Mouse (Mus musculus): ENCODE data around the gene Setdb1. TPM values are rescaled to one million over a fixed set of nuclear protein-coding genes. Genes with fewer than 3 reads are reported as not detected.

Gene Setdb1
- total and polyA plus RNA-seq, 3 experiments: 101 to 116 TPM; not detected in 1

- H3K36me3 ChIP-seq (ENCODE audit: control insufficient read depth in 1 of 2, insufficient read depth in 2 of 2, low read length in 2 of 2): peaks cover 26 to 87% of the 10 kb centered on the region in 2 experiments
- H3K27ac ChIP-seq (ENCODE audit: control insufficient read depth, low read depth, low read length): no peak overlapping the region
- peak; percentile 79 for TF ChIP-seq ZNF384 (IDR thresholded peaks at IDR 0.05; ENCODE audit: low read depth, low read length)
- no peak for TF ChIP-seq ELF1 (IDR thresholded peaks at IDR 0.05; ENCODE audit: low read depth, low read length)
- no peak overlapping the region for H3K9ac ChIP-seq (ENCODE audit: control insufficient read depth, low read depth, low read length, poor library complexity, severe bottlenecking)
- no peaks in the 10 kb centered on the region for H3K9me3 ChIP-seq (replicated peaks; ENCODE audit: insufficient read depth, low read length)
- H3K4me1 ChIP-seq (ENCODE audit: control insufficient read depth in 1 of 2, insufficient read depth in 2 of 2, low read length in 2 of 2): peaks cover 9 to 18% of the 10 kb centered on the region in 2 experiments
- H3K4me3 ChIP-seq (ENCODE audit: control insufficient read depth in 1 of 2, insufficient read depth in 1 of 2, low read depth in 2 of 2, low read length in 2 of 2): no peak overlapping the region
- no peak for DNase-seq (ENCODE audit: low read depth, low spot score)
- H3K27me3 ChIP-seq (ENCODE audit: control insufficient read depth in 1 of 2, insufficient read depth in 2 of 2, low read length in 2 of 2): no peaks in the 10 kb centered on the region
- no peaks in the 10 kb centered on the region for H3K79me2 ChIP-seq (ENCODE audit: control insufficient read depth, insufficient read depth, low read length, poor library complexity)
These were observed 25.5 kb downstream of the Setdb1 start for GRCm38 (mm10) chr3:95331528-95331927.

GRCm38 (mm10) chr3:95328803-95329404 is 28.1 kb downstream of the Setdb1 start:
- peaks cover 9 to 18% of the 10 kb centered on the region in 2 experiments for H3K4me1 ChIP-seq (ENCODE audit: control insufficient read depth in 1 of 2, insufficient read depth in 2 of 2, low read length in 2 of 2)
- peaks cover 26 to 88% of the 10 kb centered on the region in 2 experiments for H3K36me3 ChIP-seq (ENCODE audit: control insufficient read depth in 1 of 2, insufficient read depth in 2 of 2, low read length in 2 of 2)
- no peak overlapping the region for H3K27ac ChIP-seq (ENCODE audit: control insufficient read depth, low read depth, low read length)
- H3K27me3 ChIP-seq (ENCODE audit: control insufficient read depth in 1 of 2, insufficient read depth in 2 of 2, low read length in 2 of 2): no peaks in the 10 kb centered on the region
- peak; percentile 48 for DNase-seq (ENCODE audit: low read depth, low spot score)
- no peak overlapping the region for H3K4me3 ChIP-seq (ENCODE audit: control insufficient read depth in 1 of 2, insufficient read depth in 1 of 2, low read depth in 2 of 2, low read length in 2 of 2)
- H3K79me2 ChIP-seq (ENCODE audit: control insufficient read depth, insufficient read depth, low read length, poor library complexity): no peaks in the 10 kb centered on the region
- H3K9me3 ChIP-seq (replicated peaks; ENCODE audit: insufficient read depth, low read length): no peaks in the 10 kb centered on the region
- H3K9ac ChIP-seq (ENCODE audit: control insufficient read depth, low read depth, low read length, poor library complexity, severe bottlenecking): no peak overlapping the region
- no peak for TF ChIP-seq CHD2 (IDR thresholded peaks at IDR 0.05; ENCODE audit: low read length)
- TF ChIP-seq GABPA (IDR thresholded peaks at IDR 0.05; ENCODE audit: low read depth, low read length): no peak
- no peak for TF ChIP-seq NRF1 (IDR thresholded peaks at IDR 0.05; ENCODE audit: insufficient read depth, low read depth, low read length, poor library complexity, severe bottlenecking)
- no peak for TF ChIP-seq RAD21 (IDR thresholded peaks at IDR 0.05; ENCODE audit: low read depth, low read length)
- no peak for TF ChIP-seq TBP (IDR thresholded peaks at IDR 0.05; ENCODE audit: low read depth, low read length)
- peak; percentile 70; the same call in 1 of the 2 replicates for TF ChIP-seq TCF12 (IDR thresholded peaks at IDR 0.05; ENCODE audit: low read depth, low read length)
- TF ChIP-seq POLR2A (IDR thresholded peaks at IDR 0.05; ENCODE audit: control insufficient read depth in 1 of 2, insufficient read depth in 1 of 2, low read depth in 1 of 2, low read length in 2 of 2, poor library complexity in 1 of 2): no peak; a peak in 1 of 4 replicates
- TF ChIP-seq USF2 (IDR thresholded peaks at IDR 0.05; ENCODE audit: borderline replicate concordance in 1 of 2, insufficient read depth in 1 of 2, low read depth in 1 of 2, low read length in 2 of 2): 0 out of 4 replicates have a peak, but pooled peaks of 1 of the 2 experiments have one; percentile 4
- TF ChIP-seq RCOR1 (IDR thresholded peaks at IDR 0.05; ENCODE audit: low read depth, low read length): peak; percentile 65
- no peak for TF ChIP-seq GATA1 (IDR thresholded peaks at IDR 0.05; ENCODE audit: low read depth, low read length)
- no peak for TF ChIP-seq POLR2AphosphoS5 (IDR thresholded peaks at IDR 0.05; ENCODE audit: borderline replicate concordance, low read depth, low read length)
- no peak for TF ChIP-seq JUND (IDR thresholded peaks at IDR 0.05; ENCODE audit: low read depth, low read length)
- no peak for TF ChIP-seq MEF2A (IDR thresholded peaks at IDR 0.05; ENCODE audit: extremely low read depth, insufficient replicate concordance, low read depth, low read length, poor library complexity, severe bottlenecking)
- TF ChIP-seq ZKSCAN1 (IDR thresholded peaks at IDR 0.05; ENCODE audit: low read depth, low read length): no peak
- no peak for TF ChIP-seq POLR2AphosphoS2 (IDR thresholded peaks at IDR 0.05; ENCODE audit: low read length)
- no peak for TF ChIP-seq HCFC1 (IDR thresholded peaks at IDR 0.05; ENCODE audit: low read depth, low read length)
- 0 out of 2 replicates have a peak, but pooled peaks have one; percentile 15 for TF ChIP-seq MYB (IDR thresholded peaks at IDR 0.05; ENCODE audit: low read depth, low read length)
- TF ChIP-seq E2F4 (IDR thresholded peaks at IDR 0.05; ENCODE audit: borderline replicate concordance, low read depth, low read length): no peak
- no peak for TF ChIP-seq NELFE (IDR thresholded peaks at IDR 0.05; ENCODE audit: low read depth, low read length)
- TF ChIP-seq MAFK (IDR thresholded peaks at IDR 0.05; ENCODE audit: borderline replicate concordance, low read depth, low read length): no peak
- peak; percentile 63 for TF ChIP-seq ETS1 (IDR thresholded peaks at IDR 0.05; ENCODE audit: low read depth, low read length)
- no peak for TF ChIP-seq KAT2A (conservative IDR thresholded peaks at IDR 0.05; ENCODE audit: low read depth, low read length)
- 0 out of 2 replicates have a peak, but pooled peaks have one; percentile 11 for TF ChIP-seq USF1 (IDR thresholded peaks at IDR 0.05; ENCODE audit: low read depth, low read length)
- no peak; the same call in 1 of the 2 replicates for TF ChIP-seq MAZ (IDR thresholded peaks at IDR 0.05; ENCODE audit: low read depth, low read length)
- TF ChIP-seq MYC (IDR thresholded peaks at IDR 0.05; ENCODE audit: low read depth, low read length): no peak
- TF ChIP-seq EP300 (IDR thresholded peaks at IDR 0.05; ENCODE audit: low read depth in 1 of 2, low read length in 2 of 2): peak; percentile 61 to 74; a peak in 3 of 4 replicates
- no peak for TF ChIP-seq UBTF (IDR thresholded peaks at IDR 0.05; ENCODE audit: borderline replicate concordance, insufficient read depth, low read depth, low read length)
- no peak for TF ChIP-seq BHLHE40 (IDR thresholded peaks at IDR 0.05; ENCODE audit: borderline replicate concordance, low read depth, low read length)
